Mouse (Mus musculus) embryonic facial prominence, embryonic 13.5 days (tissue): ENCODE measurements around the gene Fbxl18. TPM values are rescaled to one million over a fixed set of nuclear protein-coding genes. Genes with fewer than 3 reads are reported as not detected.

Experiments
- ATAC-seq: fragments of 200-750 bp; cut with Nextera tagmentation; 2 replicates; pipeline ENCODE4 v1.8.0; 2017; ENCODE audit warnings: low read depth; ENCODE audit not compliant: insufficient number of reproducible peaks, insufficient read depth, low FRiP score, low TSS enrichment
- H3K27ac ChIP-seq: fragments of 300-500 bp; sonication (generic); 2 replicates; pipeline ENCODE4 v1.5.1; 2015; ENCODE audit warnings: moderate library complexity, mild to moderate bottlenecking, inconsistent platforms
- H3K27me3 ChIP-seq: fragments of 300-500 bp; sonication (generic); 2 replicates; pipeline ENCODE4 v1.6.1; 2015; ENCODE audit warnings: mild to moderate bottlenecking, inconsistent platforms
- H3K36me3 ChIP-seq: fragments of 300-500 bp; sonication (generic); 2 replicates; pipeline ENCODE4 v1.6.1; 2015; ENCODE audit warnings: mild to moderate bottlenecking, inconsistent platforms
- H3K4me1 ChIP-seq: fragments of 300-500 bp; sonication (generic); 2 replicates; pipeline ENCODE4 v1.6.1; 2015; ENCODE audit warnings: inconsistent platforms
- H3K4me2 ChIP-seq: fragments of 300-500 bp; sonication (generic); 2 replicates; pipeline ENCODE4 v1.6.1; 2015; ENCODE audit warnings: moderate library complexity, mild to moderate bottlenecking, inconsistent platforms
- H3K4me3 ChIP-seq: fragments of 300-500 bp; sonication (generic); 2 replicates; pipeline ENCODE4 v1.5.1; 2015; ENCODE audit warnings: mild to moderate bottlenecking, inconsistent platforms
- H3K9ac ChIP-seq: fragments of 300-500 bp; sonication (generic); 2 replicates; pipeline ENCODE4 v1.6.1; 2015; ENCODE audit warnings: mild to moderate bottlenecking, inconsistent platforms
- H3K9me3 ChIP-seq: fragments of 300-500 bp; sonication (generic); 2 replicates; pipeline ENCODE4 v1.6.1; 2016; ENCODE audit warnings: inconsistent platforms
- WGBS: fragments of 180-500 bp; shearing (Covaris S2); methylation state at CpG from one replicate; pipeline ENCODE4 v1.1.7; 2015; ENCODE audit warnings: mixed read lengths; 5-methylcytosine and 5-hydroxymethylcytosine counted together
- polyA plus RNA-seq: library from polyadenylated mRNA; unstranded; fragments of >200 nt; fragmentation: Nextera tagmentation; extraction: Ambion mirVana; gene quantifications from 2 replicates; pipeline ENCODE4 v1.2.1, GENCODE M21; 2015

The Fbxl18 gene
- polyA plus RNA-seq, 1 experiment from 2014 or later: 15.0 TPM

- Histone ChIP-seq H3K36me3 (peaks cover 57% of the 10 kb centered on the region), H3K9me3 (0 out of 2 replicates have a peak, but pooled peaks cover 2% of the 10 kb centered on the region), H3K4me2 (no peak overlapping the region), H3K4me3 (no peak overlapping the region), H3K27me3 (no peaks in the 10 kb centered on the region), H3K9ac (0 out of 2 replicates have a peak overlapping the region, but pooled peaks have one; percentile 11), H3K27ac (no peak overlapping the region), H3K4me1 (peaks cover 31% of the 10 kb centered on the region)
- ATAC-seq: 0 out of 2 replicates have a peak, but pooled peaks have one; percentile 17
- 29% methylated on average over 11 of the region's 11 CpGs for WGBS
Observed at GRCm38 (mm10) chr5:142877337-142878280, 17.6 kb downstream of the Fbxl18 start.

GRCm38 (mm10) chr5:142876896-142877295, 18.3 kb downstream of the Fbxl18 start:
- 80% methylated on average over 5 of the region's 5 CpGs for WGBS
- ATAC-seq: no peak
- Histone ChIP-seq H3K27me3 (no peaks in the 10 kb centered on the region), H3K4me3 (no peak overlapping the region), H3K36me3 (peaks cover 60% of the 10 kb centered on the region), H3K9ac (no peak overlapping the region), H3K27ac (no peak overlapping the region), H3K9me3 (0 out of 2 replicates have a peak, but pooled peaks cover 2% of the 10 kb centered on the region), H3K4me1 (peaks cover 35% of the 10 kb centered on the region), H3K4me2 (no peak overlapping the region)

DNA sequence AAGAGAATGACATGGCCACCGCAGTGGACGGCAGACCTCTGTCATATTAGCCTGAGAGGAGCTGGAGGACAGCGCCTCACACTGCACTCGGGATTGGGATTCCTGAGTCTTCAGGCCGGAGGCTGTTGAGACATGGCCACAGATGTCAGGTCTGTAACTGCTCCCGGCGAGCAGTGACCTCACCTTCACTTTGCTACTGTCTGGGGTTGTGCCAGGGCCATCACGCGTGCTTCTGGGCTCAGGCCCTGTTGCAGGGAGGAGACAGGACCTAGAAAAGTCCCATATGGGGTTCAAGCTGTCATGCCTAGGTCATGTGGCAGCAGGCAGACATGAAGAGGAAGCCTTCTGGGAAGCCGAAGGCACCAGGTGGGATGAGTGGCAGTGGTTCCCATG, 19.7 kb downstream of the Fbxl18 start:
- peaks cover 70% of the 10 kb centered on the region for H3K36me3 ChIP-seq
- H3K27me3 ChIP-seq: no peaks in the 10 kb centered on the region
- no peak overlapping the region for H3K4me3 ChIP-seq
- 83% methylated on average over 10 of the region's 10 CpGs for WGBS
- H3K27ac ChIP-seq: peak overlapping the region; percentile 33; the same call in 1 of the 2 replicates
- H3K9ac ChIP-seq: no peak overlapping the region
- H3K4me1 ChIP-seq: peaks cover 35% of the 10 kb centered on the region
- H3K4me2 ChIP-seq: no peak overlapping the region
- no peak for ATAC-seq
- H3K9me3 ChIP-seq: 0 out of 2 replicates have a peak, but pooled peaks cover 2% of the 10 kb centered on the region

DNA sequence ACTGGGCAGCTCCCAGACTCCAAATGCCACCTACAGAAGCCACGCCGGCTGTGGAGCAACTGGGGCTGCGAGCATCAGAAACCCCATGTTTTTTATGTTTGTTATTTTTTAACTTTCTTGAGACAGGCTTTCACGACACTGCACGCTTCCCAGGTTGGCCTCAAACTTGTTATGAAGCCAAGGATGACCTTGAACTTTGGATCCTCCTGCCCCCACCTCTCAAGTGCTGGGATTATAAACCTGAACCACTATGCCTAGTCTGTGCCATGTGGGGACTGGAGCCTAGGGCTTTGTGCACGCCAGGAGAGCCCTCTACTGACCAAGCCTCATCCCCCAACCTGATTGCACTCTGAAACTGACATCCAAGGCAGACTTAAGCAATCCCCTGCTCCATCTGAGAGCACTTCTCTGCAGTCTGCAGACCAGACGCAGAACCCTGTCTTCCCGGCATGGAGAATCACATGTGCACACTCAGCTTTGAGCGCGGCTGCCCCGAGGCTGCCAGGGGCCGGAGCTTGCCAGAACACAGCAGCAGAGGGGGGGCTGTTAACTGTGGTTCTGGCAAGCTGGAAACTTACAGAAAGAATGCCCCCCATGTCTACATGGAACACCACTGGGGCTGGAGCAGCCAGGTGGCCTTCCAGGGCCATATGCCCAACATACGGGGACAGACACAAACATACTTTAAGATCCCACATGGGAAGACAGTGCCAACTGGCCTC, 20.3 kb downstream of the Fbxl18 start:
- peaks cover 66% of the 10 kb centered on the region for H3K36me3 ChIP-seq
- peaks cover 37% of the 10 kb centered on the region for H3K4me1 ChIP-seq
- H3K27me3 ChIP-seq: no peaks in the 10 kb centered on the region
- peak overlapping the region; percentile 33 for H3K27ac ChIP-seq
- no peak for ATAC-seq
- 0 out of 2 replicates have a peak overlapping the region, but pooled peaks have one; percentile 27 for H3K9ac ChIP-seq
- WGBS: 67% methylated on average over 13 of the region's 13 CpGs
- no peak overlapping the region for H3K4me3 ChIP-seq
- H3K9me3 ChIP-seq: 0 out of 2 replicates have a peak, but pooled peaks cover 2% of the 10 kb centered on the region
- H3K4me2 ChIP-seq: no peak overlapping the region

- Histone ChIP-seq H3K9ac (no peak overlapping the region), H3K4me2 (no peak overlapping the region), H3K9me3 (0 out of 2 replicates have a peak, but pooled peaks cover 2% of the 10 kb centered on the region), H3K27me3 (no peaks in the 10 kb centered on the region), H3K4me1 (peaks cover 49% of the 10 kb centered on the region), H3K36me3 (peaks cover 68% of the 10 kb centered on the region), H3K27ac (no peak overlapping the region), H3K4me3 (no peak overlapping the region)
- 94% methylated on average over 7 of the region's 7 CpGs for WGBS
- no peak for ATAC-seq
Observed at GRCm38 (mm10) chr5:142873718-142874117, 21.5 kb downstream of the Fbxl18 start.

DNA sequence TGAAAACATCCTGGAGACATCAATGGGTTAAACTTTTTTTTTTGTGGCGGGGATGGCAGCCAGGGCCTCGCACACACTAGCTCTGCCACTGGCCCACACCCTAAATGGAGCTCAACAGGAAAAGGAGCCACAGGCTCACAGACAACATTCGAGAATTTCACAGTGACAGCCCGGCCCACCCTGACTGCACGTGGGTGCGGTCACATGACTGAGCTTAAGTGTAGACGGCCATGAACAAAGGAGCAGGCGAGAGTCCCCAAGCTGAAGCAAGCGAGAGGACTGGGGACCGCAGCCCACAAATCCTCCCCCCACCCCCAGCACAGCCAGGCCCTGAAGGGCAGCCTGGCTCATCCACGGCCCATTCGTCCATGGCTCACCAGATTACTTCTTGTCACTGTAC, 23.5 kb downstream of the Fbxl18 start:
- H3K27me3 ChIP-seq: no peaks in the 10 kb centered on the region
- H3K4me3 ChIP-seq: no peak overlapping the region
- H3K36me3 ChIP-seq: peaks cover 58% of the 10 kb centered on the region
- no peak for ATAC-seq
- WGBS: 60% methylated on average over 12 of the region's 12 CpGs
- peak overlapping the region; percentile 52; the same call in 1 of the 2 replicates for H3K9ac ChIP-seq
- H3K4me2 ChIP-seq: no peak overlapping the region
- peaks cover 44% of the 10 kb centered on the region for H3K4me1 ChIP-seq
- H3K27ac ChIP-seq: peak overlapping the region; percentile 41
- 0 out of 2 replicates have a peak, but pooled peaks cover 2% of the 10 kb centered on the region for H3K9me3 ChIP-seq

DNA sequence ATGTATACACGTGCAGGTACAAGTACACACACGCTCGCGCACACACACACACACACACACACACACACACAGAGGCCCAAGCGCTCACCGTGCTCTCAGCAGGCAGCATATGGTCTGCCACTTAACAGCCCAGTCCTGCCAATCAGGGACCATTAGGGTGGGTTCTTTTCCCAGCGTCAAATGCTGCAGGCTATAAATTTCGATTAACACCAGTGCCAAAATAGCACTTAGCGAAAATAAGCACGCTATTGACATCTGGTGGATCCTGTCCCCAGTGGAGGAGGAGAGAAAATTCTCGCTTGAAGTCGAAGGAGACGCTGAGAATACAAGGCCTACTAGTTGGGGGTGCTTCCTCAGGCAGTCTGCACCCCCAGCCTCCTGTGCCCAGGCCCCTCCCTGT, 25.8 kb downstream of the Fbxl18 start:
- Histone ChIP-seq H3K9ac (no peak overlapping the region), H3K4me2 (no peak overlapping the region), H3K4me1 (peaks cover 32% of the 10 kb centered on the region), H3K27ac (peak overlapping the region; percentile 57), H3K27me3 (no peaks in the 10 kb centered on the region), H3K36me3 (peaks cover 53% of the 10 kb centered on the region), H3K9me3 (0 out of 2 replicates have a peak, but pooled peaks cover 2% of the 10 kb centered on the region), H3K4me3 (no peak overlapping the region)
- ATAC-seq: no peak
- 50% methylated on average over 13 of the region's 13 CpGs for WGBS

- ATAC-seq: no peak
- Histone ChIP-seq H3K9me3 (no peaks in the 10 kb centered on the region), H3K4me3 (no peak overlapping the region), H3K9ac (no peak overlapping the region), H3K27ac (no peak overlapping the region), H3K4me1 (no peaks in the 10 kb centered on the region), H3K4me2 (no peak overlapping the region), H3K27me3 (no peaks in the 10 kb centered on the region), H3K36me3 (no peaks in the 10 kb centered on the region)
- WGBS: 57% methylated on average over 16 of the region's 16 CpGs
Observed at GRCm38 (mm10) chr5:142857763-142858229, 37.4 kb downstream of the Fbxl18 start.

GRCm38 (mm10) chr5:142856408-142856807, 38.8 kb downstream of the Fbxl18 start:
- 83% methylated on average over 4 of the region's 4 CpGs for WGBS
- H3K27me3 ChIP-seq: no peaks in the 10 kb centered on the region
- H3K9ac ChIP-seq: no peak overlapping the region
- no peak overlapping the region for H3K27ac ChIP-seq
- no peak overlapping the region for H3K4me2 ChIP-seq
- H3K36me3 ChIP-seq: no peaks in the 10 kb centered on the region
- no peak overlapping the region for H3K4me3 ChIP-seq
- H3K4me1 ChIP-seq: peaks cover 4% of the 10 kb centered on the region; the same call in 1 of the 2 replicates
- ATAC-seq: no peak
- H3K9me3 ChIP-seq: no peaks in the 10 kb centered on the region

DNA sequence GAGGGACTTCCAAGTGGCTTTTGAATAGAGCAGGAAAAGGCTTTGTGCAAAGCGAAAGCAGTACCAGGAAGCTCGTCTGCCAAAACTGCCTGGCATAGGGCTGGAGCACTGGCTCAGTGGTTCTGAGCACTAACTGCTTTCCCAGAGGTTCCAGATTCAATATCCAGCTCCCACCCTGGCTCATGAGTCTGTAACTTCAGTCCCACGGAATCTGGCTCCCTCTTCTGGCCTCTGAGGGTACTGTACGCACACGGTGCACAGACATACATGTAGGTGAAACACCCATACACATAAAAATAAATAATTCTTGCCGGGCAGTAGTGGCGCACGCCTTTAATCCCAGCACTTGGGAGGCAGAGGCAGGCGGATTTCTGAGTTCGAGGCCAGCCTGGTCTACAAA, 40.3 kb downstream of the Fbxl18 start:
- ATAC-seq: no peak
- Histone ChIP-seq H3K9me3 (no peaks in the 10 kb centered on the region), H3K4me1 (peaks cover 5% of the 10 kb centered on the region; the same call in 1 of the 2 replicates), H3K4me3 (no peak overlapping the region), H3K4me2 (no peak overlapping the region), H3K27me3 (no peaks in the 10 kb centered on the region), H3K27ac (no peak overlapping the region), H3K9ac (no peak overlapping the region), H3K36me3 (no peaks in the 10 kb centered on the region)
- WGBS: 80% methylated on average over 10 of the region's 10 CpGs

DNA sequence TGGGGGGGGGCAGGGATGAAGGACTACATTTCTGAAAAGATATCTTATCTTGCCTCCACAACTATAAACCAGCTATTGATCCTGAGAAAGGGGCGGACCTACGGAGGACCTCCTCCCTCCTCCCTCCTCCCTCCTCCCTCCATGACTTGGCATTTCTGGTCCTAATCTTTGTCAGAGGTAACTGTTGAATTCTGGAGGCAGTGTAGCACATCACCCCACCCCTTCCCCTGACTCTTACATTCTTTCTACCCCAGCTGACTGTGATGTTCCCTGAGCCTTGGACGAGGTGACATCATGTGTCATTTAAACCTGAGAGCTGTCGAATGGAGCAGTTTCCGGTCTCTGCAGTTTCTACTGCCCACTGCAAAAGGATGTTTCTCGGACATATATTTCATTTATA, 41.6 kb downstream of the Fbxl18 start:
- Histone ChIP-seq H3K36me3 (no peaks in the 10 kb centered on the region), H3K27ac (no peak overlapping the region), H3K4me3 (no peak overlapping the region), H3K9me3 (no peaks in the 10 kb centered on the region), H3K4me1 (peaks cover 5% of the 10 kb centered on the region; the same call in 1 of the 2 replicates), H3K27me3 (no peaks in the 10 kb centered on the region), H3K4me2 (no peak overlapping the region), H3K9ac (no peak overlapping the region)
- no peak for ATAC-seq
- 77% methylated on average over 6 of the region's 6 CpGs for WGBS
